ENCODE assay signal across 9 mouse cellular contexts in genomic region chr17:63402741-63403681, GRCm38 (mm10).
DNase-seq lines count a peak whose midpoint lies in the region; ATAC-seq lines count a peak whose summit lies in the region.
"Had no signal": no experiment of that assay in that cellular context is flagged by ENCODE, and none has a peak within 500 bp of the region (broad histone marks: within the 10 kb centered on the region; RNA-seq: fewer than 3 reads in every experiment).

No protein-coding gene starts in this region.

- H3K9me3 ChIP-seq in forebrain, embryonic 12.5 days = no peaks in the 10 kb centered on the region
- H3K9me3 ChIP-seq in forebrain, embryonic 14.5 days (replicated peaks; ENCODE audit: control insufficient read depth, low read length) = no peaks in the 10 kb centered on the region
- no peaks in the 10 kb centered on the region for H3K9me3 ChIP-seq in heart, embryonic 12.5 days (replicated peaks)
- no peaks in the 10 kb centered on the region for H3K9me3 ChIP-seq in stomach, embryonic 16.5 days (replicated peaks; ENCODE audit: control insufficient read depth, low read length)
- H3K9me3 ChIP-seq: midbrain, embryonic 12.5 days had no signal

- H3K9ac ChIP-seq in forebrain, embryonic 12.5 days = no peak overlapping the region
- H3K9ac ChIP-seq in forebrain, embryonic 14.5 days (ENCODE audit: low read length) = no peak overlapping the region
- no peak overlapping the region for H3K9ac ChIP-seq in heart, embryonic 12.5 days
- H3K9ac ChIP-seq in stomach, embryonic 16.5 days (ENCODE audit: low read length) = no peak overlapping the region
- H3K9ac ChIP-seq: midbrain, embryonic 12.5 days had no signal

- ATAC-seq in forebrain, embryonic 12.5 days (ENCODE audit: low FRiP score) = no peak
- ATAC-seq in forebrain, embryonic 14.5 days = no peak
- ATAC-seq in heart, embryonic 12.5 days (ENCODE audit: insufficient number of reproducible peaks, low FRiP score) = 0 out of 2 replicates have a peak, but pooled peaks have one; percentile 36
- no peak for ATAC-seq in stomach, embryonic 16.5 days (ENCODE audit: insufficient read depth, low FRiP score)

- no peaks in the 10 kb centered on the region for H3K27me3 ChIP-seq in forebrain, embryonic 12.5 days
- no peaks in the 10 kb centered on the region for H3K27me3 ChIP-seq in forebrain, embryonic 14.5 days (replicated peaks; ENCODE audit: control insufficient read depth, insufficient read depth, low read length)
- no peaks in the 10 kb centered on the region for H3K27me3 ChIP-seq in heart, embryonic 12.5 days (replicated peaks)
- no peaks in the 10 kb centered on the region for H3K27me3 ChIP-seq in stomach, embryonic 16.5 days (ENCODE audit: control insufficient read depth, insufficient read depth, low read length)
- H3K27me3 ChIP-seq: midbrain, embryonic 12.5 days had no signal

- WGBS in forebrain, embryonic 12.5 days = 82% methylated on average over 13 of the region's 13 CpGs
- WGBS in forebrain, embryonic 14.5 days = 83% methylated on average over 13 of the region's 13 CpGs
- 77% methylated on average over 13 of the region's 13 CpGs for WGBS in heart, embryonic 12.5 days
- 63% methylated on average over 13 of the region's 13 CpGs for WGBS in stomach, embryonic 16.5 days

- H3K36me3 ChIP-seq in forebrain, embryonic 12.5 days (replicated peaks) = no peaks in the 10 kb centered on the region
- H3K36me3 ChIP-seq in forebrain, embryonic 14.5 days (ENCODE audit: control insufficient read depth, insufficient read depth, low read length) = no peaks in the 10 kb centered on the region
- H3K36me3 ChIP-seq in heart, embryonic 12.5 days = no peaks in the 10 kb centered on the region
- no peaks in the 10 kb centered on the region for H3K36me3 ChIP-seq in stomach, embryonic 16.5 days (ENCODE audit: control insufficient read depth, insufficient read depth, low read length)
- H3K36me3 ChIP-seq: midbrain, embryonic 12.5 days had no signal

- H3K4me3 ChIP-seq in forebrain, embryonic 12.5 days (replicated peaks) = no peak overlapping the region
- H3K4me3 ChIP-seq in forebrain, embryonic 14.5 days (ENCODE audit: low read depth, low read length) = no peak overlapping the region
- H3K4me3 ChIP-seq in heart, embryonic 12.5 days = no peak overlapping the region
- no peak overlapping the region for H3K4me3 ChIP-seq in stomach, embryonic 16.5 days (replicated peaks; ENCODE audit: low read length)
- H3K4me3 ChIP-seq: midbrain, embryonic 12.5 days had no signal

- H3K27ac ChIP-seq in forebrain, embryonic 12.5 days = peak overlapping the region; percentile 20; the same call in 1 of the 2 replicates
- no peak overlapping the region for H3K27ac ChIP-seq in forebrain, embryonic 14.5 days (ENCODE audit: low read depth, low read length)
- H3K27ac ChIP-seq in heart, embryonic 12.5 days (ENCODE audit: poor library complexity, severe bottlenecking) = no peak overlapping the region
- peak overlapping the region; percentile 38; the same call in 1 of the 2 replicates for H3K27ac ChIP-seq in stomach, embryonic 16.5 days (ENCODE audit: low read length)
- H3K27ac ChIP-seq: midbrain, embryonic 12.5 days had no signal

- peaks cover 12% of the 10 kb centered on the region for H3K4me1 ChIP-seq in forebrain, embryonic 12.5 days
- H3K4me1 ChIP-seq in forebrain, embryonic 14.5 days (ENCODE audit: control insufficient read depth, insufficient read depth, low read length) = peaks cover 12% of the 10 kb centered on the region
- H3K4me1 ChIP-seq in heart, embryonic 12.5 days (replicated peaks) = peaks cover 27% of the 10 kb centered on the region
- H3K4me1 ChIP-seq in stomach, embryonic 16.5 days (ENCODE audit: control insufficient read depth, insufficient read depth, low read length) = peaks cover 19% of the 10 kb centered on the region

- no peak for DNase-seq in forebrain, embryonic 14.5 days (ENCODE audit: low spot score)
- peak; percentile 24 for DNase-seq in Muller cell, postnatal 12 days (ENCODE audit: inconsistent ontology term)
- DNase-seq in kidney, postnatal 36 days = peak; percentile 70 to 73
- DNase-seq in layer of hippocampus, adult 9-10 months (ENCODE audit: low spot score) = no peak
- DNase-seq in left cerebral cortex, adult 11 months (ENCODE audit: low spot score) = no peak

- H3K4me2 ChIP-seq in forebrain, embryonic 12.5 days = no peak overlapping the region
- no peak overlapping the region for H3K4me2 ChIP-seq in forebrain, embryonic 14.5 days (ENCODE audit: low read length)
- H3K4me2 ChIP-seq in heart, embryonic 12.5 days = no peak overlapping the region
- H3K4me2 ChIP-seq in stomach, embryonic 16.5 days (ENCODE audit: low read depth, low read length) = no peak overlapping the region
- H3K4me2 ChIP-seq: midbrain, embryonic 12.5 days had no signal

Comparison
In these comparisons a context has a peak if more than half of its experiments do, and no peak if none do; other contexts are left out.
1. H3K27ac ChIP-seq: peak in forebrain, embryonic 12.5 days (single experiment) and stomach, embryonic 16.5 days (single experiment); none in forebrain, embryonic 14.5 days (single experiment) and heart, embryonic 12.5 days (single experiment).
2. DNase-seq: peak in Muller cell, postnatal 12 days (single experiment) and kidney, postnatal 36 days (2 of 2); none in forebrain, embryonic 14.5 days (single experiment), layer of hippocampus, adult 9-10 months (single experiment) and left cerebral cortex, adult 11 months (single experiment).